Mouse (Mus musculus) bone marrow macrophage, adult 2 months (primary cell): ENCODE measurements around the gene Lrrc8d. TPM values are rescaled to one million over a fixed set of nuclear protein-coding genes. Genes with fewer than 3 reads are reported as not detected.

ENCODE experiments used
- H3K27ac ChIP-seq: 2 replicates; pipeline ENCODE4 v1.5.1; 2012; ENCODE audit warnings: low read depth, low read length; ENCODE audit not compliant: insufficient read depth
- H3K4me1 ChIP-seq: 2 replicates; pipeline ENCODE4 v1.6.1; 2012; ENCODE audit warnings: low read length; ENCODE audit not compliant: control insufficient read depth, insufficient read depth
- H3K4me3 ChIP-seq: 2 replicates; pipeline ENCODE4 v1.5.1; 2012; ENCODE audit warnings: mild to moderate bottlenecking, low read length, moderate library complexity; ENCODE audit not compliant: insufficient read depth
- CTCF ChIP-seq: IDR thresholded peaks from 2 replicates; pipeline ENCODE4 v1.5.1; 2012; ENCODE audit warnings: low read depth, mild to moderate bottlenecking, low read length, moderate library complexity
- POLR2A ChIP-seq: IDR thresholded peaks from 2 replicates; pipeline ENCODE4 v1.6.1; 2012; ENCODE audit warnings: mild to moderate bottlenecking, low read depth, low read length, borderline replicate concordance
- polyA plus RNA-seq: library from polyadenylated mRNA; stranded (reverse); fragments of >200 nt; gene quantifications from 2 replicates; pipeline ENCODE4 v1.2.4, GENCODE M21; 2012; ENCODE audit not compliant: missing spikeins, insufficient read depth, insufficient read length

Lrrc8d gene
- polyA plus RNA-seq, 1 experiment, result 37.1 TPM

DNA sequence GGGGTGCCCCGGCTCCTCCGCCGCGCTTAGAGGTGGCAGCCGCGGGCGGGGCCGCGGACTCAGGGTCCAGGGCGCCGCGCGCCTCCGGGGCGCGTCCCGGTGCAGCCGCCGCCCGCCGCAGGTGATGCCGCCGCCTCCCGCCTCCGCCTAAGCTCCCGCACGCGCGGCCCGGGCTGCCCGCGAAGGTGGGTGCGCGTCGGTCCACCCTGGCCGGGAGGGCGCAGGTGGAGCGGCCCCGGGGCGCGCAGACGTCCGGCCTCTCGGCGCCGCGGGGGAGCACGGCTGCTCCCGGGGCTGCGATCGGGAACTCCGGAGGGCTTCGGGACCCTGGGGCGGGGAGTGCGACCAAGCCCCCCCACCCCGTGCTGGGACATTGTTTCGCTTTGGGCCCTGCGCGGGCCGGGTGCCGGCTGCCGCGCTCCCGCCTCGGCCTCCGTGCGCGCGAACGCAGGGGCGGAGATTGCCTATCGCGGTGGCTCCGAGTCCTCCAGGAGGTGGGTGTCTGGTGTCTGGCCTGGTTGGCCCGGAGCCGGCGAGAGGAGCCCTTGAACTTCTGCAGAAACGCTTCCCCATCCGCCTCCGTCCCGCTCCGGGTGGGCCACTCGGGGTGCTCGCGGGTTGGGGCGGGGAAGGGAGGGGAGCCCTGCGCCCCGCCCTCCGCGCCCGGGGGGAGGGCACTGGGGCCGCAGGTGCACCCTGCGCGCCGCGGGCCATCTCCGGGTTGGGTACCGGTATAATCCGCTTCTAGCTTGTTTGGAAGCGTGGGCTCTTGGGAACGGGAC is 492 bp downstream of the Lrrc8d start:
- peak overlapping the region; percentile 74 for H3K4me3 ChIP-seq
- peak overlapping the region; percentile 82 for H3K27ac ChIP-seq
- TF ChIP-seq POLR2A (no peak), CTCF (no peak)
- H3K4me1 ChIP-seq, result peaks cover 49% of the 10 kb centered on the region

DNA sequence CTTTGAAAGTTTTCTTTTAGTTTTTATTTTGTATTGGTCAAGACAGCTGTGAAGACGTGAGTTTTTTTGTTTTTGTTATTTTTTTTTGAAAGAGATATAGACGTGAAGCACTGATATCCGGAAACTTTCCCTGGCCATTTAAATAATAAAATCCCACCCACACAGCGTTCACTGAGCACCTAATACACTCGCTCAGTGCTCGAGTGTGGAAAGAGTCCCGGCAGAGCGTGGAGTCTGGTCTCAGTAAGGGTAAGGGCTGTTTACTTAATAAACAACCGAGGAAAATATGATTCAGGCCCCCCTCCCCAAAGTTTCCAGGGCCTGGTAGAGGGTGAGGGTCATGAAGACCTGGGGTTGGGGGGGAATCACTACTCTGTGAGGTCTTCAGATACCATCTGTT is 1.6 kb downstream of the Lrrc8d start:
- Histone ChIP-seq H3K4me1 (peaks cover 48% of the 10 kb centered on the region), H3K27ac (peak overlapping the region; percentile 82), H3K4me3 (peak overlapping the region; percentile 74)
- TF ChIP-seq POLR2A (no peak), CTCF (no peak)

DNA sequence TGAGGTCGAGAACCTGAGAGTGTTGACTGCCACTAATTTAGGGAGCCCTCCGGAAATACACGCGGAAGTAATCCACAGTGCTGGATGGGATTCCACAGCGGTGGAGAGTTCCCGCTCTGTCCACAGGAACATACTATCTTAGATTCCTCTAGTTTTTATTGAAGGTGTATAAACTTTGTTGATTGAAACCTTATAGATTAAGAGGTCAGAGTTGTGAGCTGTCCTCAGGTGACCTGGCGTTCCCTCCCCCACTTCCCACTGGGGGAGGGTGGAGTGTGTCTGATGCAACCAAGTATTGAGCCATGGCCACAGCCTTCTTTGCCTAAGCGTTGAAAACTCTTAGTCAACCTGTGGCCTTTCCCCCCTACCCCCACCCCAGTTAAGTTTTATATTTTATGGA is 2.1 kb downstream of the Lrrc8d start:
- Histone ChIP-seq H3K4me1 (peaks cover 49% of the 10 kb centered on the region), H3K4me3 (peak overlapping the region; percentile 74), H3K27ac (peak overlapping the region; percentile 82)
- TF ChIP-seq POLR2A, result no peak
- TF ChIP-seq CTCF, result no peak

DNA sequence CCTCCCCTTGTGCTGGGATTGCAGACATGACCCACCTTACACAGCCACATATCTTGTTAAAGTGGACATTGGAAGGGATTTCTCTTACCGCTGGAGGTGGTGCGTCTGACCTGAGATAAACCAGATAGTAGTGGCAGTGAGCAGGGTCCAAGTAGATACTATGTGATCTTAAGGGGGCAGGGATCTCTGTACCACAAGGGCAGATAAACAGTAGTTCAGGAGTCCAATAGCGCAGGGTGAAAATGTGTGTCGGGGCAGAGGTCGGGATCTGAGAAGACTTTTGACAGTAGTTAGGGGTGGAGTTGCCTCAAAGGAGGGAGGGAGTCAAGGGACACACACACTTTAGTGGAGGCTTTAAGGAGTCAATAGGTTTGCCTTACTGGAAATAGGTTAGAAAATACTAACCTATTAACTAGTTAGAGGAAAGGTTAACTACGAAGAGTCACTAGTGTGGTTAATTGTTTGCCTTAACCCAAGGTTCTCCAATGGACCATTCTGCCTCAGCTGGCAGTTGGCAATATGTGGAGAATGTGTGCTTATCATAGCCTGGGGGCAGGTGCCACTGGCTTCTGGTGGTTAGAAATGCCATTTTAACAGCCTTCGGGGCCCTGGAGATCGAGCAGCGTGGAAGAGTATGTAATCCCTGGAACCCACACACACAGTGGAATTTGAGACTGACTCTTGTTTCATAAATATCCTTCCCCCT is 3.0 kb downstream of the Lrrc8d start:
- no peak overlapping the region for H3K4me3 ChIP-seq
- TF ChIP-seq POLR2A (no peak), CTCF (no peak)
- no peak overlapping the region for H3K27ac ChIP-seq
- peaks cover 57% of the 10 kb centered on the region for H3K4me1 ChIP-seq

DNA sequence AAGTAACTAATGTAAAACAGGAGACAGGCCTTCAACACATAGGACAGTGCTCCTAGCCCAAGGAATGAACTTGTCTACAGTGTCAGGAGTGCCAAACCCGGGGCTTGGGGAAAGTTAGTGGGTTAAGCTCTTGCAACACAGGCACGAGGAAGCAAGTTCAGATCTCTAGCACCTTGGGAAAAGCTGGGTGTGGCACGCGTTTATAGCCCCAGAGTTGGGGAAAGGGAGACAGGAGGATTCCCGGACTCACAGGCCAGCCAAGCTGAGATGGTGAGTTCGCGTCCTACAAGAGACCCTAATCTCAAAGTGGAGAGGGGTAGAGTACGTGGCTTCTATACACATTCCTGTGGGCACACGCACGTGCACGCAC is 3.5 kb downstream of the Lrrc8d start:
- Histone ChIP-seq H3K4me3 (no peak overlapping the region), H3K27ac (no peak overlapping the region), H3K4me1 (peaks cover 54% of the 10 kb centered on the region)
- TF ChIP-seq CTCF (no peak), POLR2A (no peak)

DNA sequence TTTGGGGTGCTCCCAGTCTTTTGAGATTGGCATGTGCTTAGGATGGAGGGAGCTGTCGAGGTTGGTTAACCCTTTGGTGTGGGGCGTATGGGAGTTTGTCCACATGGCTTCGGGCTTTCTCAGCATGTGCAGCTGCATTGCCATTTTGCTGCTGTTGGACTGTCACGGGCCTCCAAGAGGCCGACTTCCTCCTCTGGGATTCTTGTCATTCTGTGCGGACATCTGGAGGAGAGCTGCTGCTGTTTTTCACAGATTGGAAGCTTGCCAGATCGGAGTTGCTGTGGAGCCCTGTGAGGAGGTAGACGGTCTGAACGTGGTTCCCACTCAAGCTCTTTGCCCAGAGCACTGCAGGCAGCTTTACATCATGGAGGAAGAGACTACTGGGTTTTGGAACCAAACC is 4.8 kb downstream of the Lrrc8d start:
- Histone ChIP-seq H3K4me3 (no peak overlapping the region), H3K4me1 (peaks cover 49% of the 10 kb centered on the region), H3K27ac (no peak overlapping the region)
- TF ChIP-seq CTCF (no peak), POLR2A (no peak)

DNA sequence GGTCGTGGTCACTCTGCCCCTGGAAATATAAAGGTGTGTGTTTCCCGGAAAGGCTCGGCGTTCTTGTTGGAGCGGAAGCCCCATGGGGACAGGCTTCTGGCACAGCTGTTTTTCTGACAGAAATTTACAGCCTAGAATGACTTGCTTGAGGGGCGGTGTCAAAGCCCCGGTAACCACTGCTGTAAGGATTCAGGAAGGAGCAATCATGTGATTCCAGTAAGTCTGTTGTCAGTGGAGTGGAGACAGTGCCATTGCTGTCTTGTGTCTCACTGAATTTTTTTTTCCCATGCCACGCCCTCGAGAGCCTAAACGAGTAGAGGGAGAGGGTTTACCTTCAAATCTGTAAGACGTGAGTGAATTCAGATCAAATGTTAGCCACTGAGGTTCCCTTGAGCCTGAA is 6.9 kb downstream of the Lrrc8d start:
- TF ChIP-seq CTCF, result no peak
- TF ChIP-seq POLR2A, result no peak
- H3K27ac ChIP-seq, result peak overlapping the region; percentile 42
- no peak overlapping the region for H3K4me3 ChIP-seq
- peaks cover 60% of the 10 kb centered on the region for H3K4me1 ChIP-seq

DNA sequence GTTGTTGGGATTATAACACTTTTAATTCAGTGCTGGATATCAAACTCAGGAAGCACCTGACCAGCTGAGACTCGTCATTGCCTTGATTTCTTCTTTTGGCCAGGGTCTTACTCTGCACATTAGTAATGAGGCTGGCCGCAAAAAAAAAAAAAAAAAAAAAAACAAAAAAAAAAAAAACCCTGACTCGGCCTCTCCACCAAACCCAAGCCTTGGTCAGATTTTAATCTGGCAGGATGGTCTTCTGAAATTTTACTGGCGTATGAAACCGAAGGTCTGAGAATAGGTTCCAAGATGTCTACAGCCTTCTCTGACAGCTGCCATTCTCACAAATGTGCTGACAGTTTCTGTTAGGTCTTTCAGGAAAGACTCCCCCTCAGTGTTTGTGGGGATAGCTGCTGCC is 8.5 kb downstream of the Lrrc8d start:
- no peak overlapping the region for H3K4me3 ChIP-seq
- H3K4me1 ChIP-seq, result peaks cover 52% of the 10 kb centered on the region
- H3K27ac ChIP-seq, result no peak overlapping the region
- TF ChIP-seq POLR2A (no peak), CTCF (no peak)

DNA sequence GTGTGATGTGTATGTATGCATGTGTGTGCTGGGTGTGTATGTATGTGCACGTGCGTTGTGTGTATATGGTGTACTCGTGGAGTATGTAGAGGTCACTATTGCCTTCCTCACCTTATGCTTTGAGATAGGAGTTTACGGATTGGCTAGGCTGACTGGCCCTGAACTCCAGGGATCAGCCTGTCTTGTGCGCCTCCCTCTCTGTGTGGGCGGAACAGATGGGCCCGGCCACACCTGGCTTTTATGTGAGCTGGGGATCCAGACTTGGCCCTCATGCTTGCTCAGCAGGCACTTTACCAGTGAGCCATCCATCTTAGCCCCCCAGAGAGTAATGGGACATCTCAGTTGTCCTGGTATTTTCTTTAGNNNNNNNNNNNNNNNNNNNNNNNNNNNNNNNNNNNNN is 10.7 kb downstream of the Lrrc8d start:
- H3K27ac ChIP-seq, result no peak overlapping the region
- H3K4me3 ChIP-seq, result no peak overlapping the region
- TF ChIP-seq POLR2A, result no peak
- TF ChIP-seq CTCF, result no peak
- H3K4me1 ChIP-seq, result peaks cover 47% of the 10 kb centered on the region

DNA sequence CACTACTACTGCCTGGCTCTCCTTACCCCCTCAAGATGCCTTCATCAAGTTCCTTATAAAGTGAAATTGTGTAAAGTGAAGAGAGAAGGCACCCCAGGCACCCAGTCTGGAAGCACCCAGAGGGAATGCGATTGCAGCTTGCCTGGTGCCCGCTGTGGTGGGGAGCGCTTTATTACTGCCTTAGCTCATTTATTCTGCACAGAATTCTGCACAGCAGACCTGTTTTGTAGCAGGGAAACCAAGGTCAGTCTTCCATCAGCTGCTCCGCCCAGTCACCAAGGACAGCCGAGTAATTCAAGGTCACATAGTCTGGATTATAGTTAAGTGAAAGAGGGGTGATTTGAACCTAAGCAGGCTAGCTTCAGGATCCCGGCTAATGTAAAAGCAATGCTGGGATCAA is 14.7 kb downstream of the Lrrc8d start:
- Histone ChIP-seq H3K27ac (no peak overlapping the region), H3K4me1 (peaks cover 57% of the 10 kb centered on the region), H3K4me3 (no peak overlapping the region)
- TF ChIP-seq POLR2A (no peak), CTCF (no peak)
